Comparison of ENCODE assay signal across 1 mouse cellular context in the genomic region with DNA sequence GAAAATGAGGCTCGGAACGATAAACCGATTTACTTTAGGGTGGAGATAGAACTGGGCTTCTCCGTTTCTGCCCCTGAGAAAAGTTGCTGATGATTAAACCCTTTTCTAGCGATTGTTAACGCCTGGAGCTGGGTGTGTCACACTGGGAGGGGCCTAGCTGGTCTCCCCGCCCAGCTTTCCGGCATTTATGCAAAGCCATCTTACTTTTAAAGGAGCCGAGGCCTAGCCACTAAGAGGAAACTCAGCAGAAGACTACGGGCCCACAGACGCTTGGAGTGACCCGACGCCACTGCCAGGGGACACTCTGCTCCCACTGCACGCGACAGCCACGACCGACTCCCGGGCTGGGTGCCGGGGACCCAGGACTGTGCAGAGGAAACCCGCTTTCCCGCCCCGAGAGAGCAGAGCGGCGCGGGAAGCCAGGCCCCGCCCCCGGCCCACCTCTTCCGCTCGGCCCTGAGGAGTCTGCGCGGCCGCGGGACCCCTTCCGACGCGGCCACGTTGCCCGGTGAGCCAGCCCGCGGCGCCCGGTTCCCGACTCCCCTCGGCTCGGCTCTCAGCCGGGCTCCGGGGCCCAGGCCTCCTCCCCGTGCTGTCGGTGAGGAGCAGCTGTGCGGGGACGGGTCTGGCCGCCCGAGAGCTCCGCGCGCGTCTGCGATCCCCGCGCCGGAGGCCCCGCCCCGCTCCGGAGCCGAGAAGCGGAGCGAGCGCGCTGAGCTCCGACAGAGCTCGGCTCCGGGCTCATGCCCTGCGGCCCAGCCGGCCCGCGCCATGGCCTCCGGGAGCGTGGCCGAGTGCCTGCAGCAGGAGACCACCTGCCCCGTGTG.
A peak's percentile ranks its signal among the peaks of the same experiment; 100 is the strongest.
TF ChIP-seq lines count a peak whose summit lies in the region.

No protein-coding gene starts in this region.

TF ChIP-seq in myocyte, 11 proteins besides CTCF, POLR2A, EP300 and RAD21 (continued from another document):
- TF ChIP-seq MYOD1 (IDR thresholded peaks at IDR 0.05; ENCODE audit: control insufficient read depth in 1 of 3, insufficient read length in 2 of 3, low read depth in 2 of 3) (no peak), E2F4 (IDR thresholded peaks at IDR 0.05; ENCODE audit: insufficient read depth) (peak; percentile 78), CEBPB (IDR thresholded peaks at IDR 0.05; ENCODE audit: insufficient read depth, poor library complexity, severe bottlenecking) (no peak)
